Mouse (Mus musculus) frontal cortex, postnatal 14 days (tissue): Measurements from ENCODE around the gene Bcas3.

Source experiments
- DNase-seq, 2 experiments: peaks; one replicate each; pipeline ENCODE4 v3.0.0; 2022; ENCODE audit warnings: low spot score in 2 of 2

Bcas3 gene

DNA sequence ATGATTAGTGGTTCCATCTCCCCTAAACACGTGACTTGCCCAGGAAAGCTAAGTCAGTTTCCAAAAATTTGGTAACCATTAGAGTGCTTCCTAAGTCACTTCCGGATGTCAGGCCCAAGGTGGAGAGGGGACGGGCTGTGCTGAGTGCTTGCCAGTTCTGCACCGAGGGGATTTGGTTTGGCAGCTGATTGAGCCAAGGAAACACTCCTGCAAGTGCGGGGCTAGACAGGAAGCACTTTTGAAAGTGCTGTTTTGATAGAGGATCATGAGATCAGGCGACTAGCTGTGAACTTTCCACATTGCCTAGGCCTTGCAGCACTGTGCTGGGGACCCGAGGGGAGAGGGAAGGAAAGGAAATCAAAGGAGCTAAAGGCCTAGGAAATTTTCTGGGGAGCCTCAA lies 262.5 kb downstream of the Bcas3 start:
- no peak for DNase-seq

DNA sequence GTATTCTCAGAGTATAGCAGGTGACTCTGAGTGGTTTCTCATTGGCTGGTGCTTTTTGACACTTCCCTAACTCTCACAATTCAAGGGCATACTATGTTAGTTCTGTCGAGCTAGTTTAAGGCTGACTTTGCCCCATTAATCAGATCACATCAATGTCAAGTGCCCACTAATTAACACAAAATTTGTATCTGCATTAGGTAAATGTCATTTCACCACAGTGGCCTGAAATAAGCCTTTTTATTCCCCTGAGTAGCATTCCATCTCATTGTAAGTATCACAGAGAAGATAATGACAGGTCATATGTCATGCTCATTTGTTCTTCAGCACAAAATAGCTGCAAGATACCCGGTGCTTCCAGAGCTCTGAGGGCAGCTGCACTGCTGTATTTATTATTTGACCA lies 268.5 kb downstream of the Bcas3 start:
- DNase-seq = no peak

DNA sequence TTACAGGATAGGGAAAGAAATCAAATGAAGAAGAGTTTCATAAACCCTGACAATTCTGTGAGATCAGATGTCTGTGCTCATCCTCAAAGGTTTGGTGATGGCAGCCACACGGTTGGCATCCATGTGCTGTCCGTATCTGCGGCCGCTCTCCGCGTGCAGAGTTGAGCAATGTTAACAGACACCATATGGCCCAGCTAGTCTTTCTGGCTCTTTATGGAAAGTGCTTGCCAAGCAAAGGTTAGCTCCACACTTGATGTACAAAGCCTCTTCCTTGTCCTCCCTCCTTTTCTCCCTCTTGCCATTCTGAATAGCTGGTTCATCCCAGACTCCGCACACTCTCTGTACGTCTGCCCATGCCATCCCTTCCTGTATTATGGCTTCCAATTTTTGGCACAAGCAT lies 269.0 kb downstream of the Bcas3 start:
- DNase-seq = no peak

DNA sequence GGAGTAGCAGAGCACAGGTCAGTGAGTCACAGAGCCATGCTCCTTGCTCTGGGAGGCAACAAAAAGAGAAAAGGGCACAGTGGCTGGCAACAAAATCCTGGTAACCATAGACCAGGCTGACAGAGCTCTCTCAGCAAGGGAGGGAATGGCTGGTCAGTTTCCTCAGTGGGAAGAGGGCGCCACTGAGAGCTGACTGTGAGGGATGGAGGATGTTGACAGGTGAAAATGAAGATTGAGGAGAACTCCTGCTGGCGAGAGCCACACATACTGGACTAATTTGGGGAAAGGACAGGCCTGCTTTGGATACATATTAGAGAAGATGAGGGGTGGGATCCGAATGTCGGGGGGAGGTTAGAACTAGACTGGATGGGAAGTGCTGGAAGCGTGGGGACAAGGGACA lies 272.2 kb downstream of the Bcas3 start:
- DNase-seq = no peak

DNA sequence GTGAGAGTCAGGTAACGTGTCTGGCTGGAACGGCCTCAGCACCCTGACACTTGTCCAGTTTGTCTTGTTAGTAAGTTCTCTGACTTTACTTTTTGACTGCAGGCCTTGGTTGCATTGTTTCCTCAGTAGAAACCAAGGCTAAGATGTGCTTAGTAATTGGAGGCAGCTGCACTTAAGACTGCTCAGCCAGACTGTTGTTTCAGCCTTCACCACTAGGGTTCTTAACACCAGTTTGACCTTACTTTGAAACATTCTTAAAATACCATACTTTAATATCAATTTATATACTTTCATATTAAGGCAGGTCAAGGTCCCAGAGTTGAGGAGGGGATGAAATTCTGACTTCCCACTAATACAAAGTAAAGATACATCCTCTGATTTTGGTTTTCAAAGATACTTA lies 273.9 kb downstream of the Bcas3 start:
- DNase-seq = no peak

DNA sequence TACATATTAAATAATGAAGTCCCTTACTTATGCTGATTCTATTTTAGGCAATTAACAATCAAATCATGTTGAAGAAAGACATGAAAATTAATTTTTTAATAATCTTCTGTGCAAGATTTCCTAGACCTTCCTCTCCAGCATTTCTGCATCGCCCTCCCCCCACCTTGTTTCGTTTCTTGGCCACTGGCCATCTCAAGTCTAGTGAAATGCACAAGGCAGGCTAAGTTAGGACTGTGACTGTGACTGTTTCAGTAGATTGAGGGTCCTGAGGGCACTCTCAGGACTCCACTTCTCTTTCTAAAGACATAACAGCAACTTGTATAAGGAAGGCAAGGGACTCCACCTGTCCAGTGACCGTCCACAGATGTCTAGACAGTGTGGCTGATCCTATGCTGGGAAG lies 274.4 kb downstream of the Bcas3 start:
- DNase-seq = no peak

DNA sequence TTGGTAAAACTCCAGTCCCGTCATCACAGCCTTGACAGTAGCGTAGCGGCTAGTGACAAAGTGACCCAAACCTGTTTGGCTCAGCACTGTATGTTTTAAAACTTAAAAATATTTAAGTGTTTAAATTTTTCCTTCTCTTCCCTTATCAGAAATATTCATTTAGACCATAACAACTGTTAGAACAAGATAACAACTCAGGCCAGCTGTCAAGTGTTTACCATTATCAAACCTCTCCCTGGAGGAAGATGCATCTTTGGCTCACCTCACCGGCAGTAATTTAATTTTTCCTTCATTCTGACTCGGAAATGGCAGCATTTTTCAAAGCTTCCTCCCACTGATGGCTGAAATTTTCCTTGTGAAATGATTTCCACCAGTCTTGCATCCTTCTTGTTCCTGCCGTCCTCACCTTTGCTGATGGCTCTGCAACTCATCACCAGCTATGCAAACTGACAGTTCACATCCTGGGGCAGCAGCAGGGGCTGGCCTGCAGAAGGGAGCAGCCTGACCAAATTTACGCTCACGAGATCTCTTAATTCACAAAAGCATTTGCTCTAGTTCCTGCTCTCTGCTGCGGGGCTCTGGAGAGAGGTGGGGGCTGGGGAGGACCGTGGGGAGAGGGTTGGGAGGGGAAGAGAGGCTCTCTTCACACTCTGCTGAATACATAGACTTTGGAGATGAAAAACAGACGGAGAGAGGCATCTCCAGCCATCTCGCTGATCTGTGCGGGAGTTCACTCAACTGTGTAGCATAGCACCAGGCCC lies 275.5 kb downstream of the Bcas3 start:
- DNase-seq = no peak

DNA sequence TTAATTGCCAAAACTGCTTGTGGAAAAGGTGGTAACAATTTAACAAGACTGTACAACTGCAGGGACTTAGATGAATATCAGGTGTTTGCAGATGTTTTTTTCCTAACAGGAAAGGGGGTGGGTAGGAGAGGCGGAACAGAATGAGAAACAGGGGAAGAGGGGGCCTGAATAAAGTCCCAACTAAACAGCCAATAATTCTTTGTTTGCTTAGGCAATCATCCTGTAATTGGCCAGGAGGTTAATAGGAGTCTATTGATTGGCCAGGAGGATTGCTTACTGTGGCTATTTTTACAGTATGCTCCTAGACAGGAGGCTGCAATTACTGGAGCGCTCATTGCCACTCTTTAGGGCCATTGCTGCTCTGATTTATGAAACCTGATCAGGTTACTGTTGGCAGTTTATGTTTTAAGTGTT lies 279.6 kb downstream of the Bcas3 start:
- no peak for DNase-seq

DNA sequence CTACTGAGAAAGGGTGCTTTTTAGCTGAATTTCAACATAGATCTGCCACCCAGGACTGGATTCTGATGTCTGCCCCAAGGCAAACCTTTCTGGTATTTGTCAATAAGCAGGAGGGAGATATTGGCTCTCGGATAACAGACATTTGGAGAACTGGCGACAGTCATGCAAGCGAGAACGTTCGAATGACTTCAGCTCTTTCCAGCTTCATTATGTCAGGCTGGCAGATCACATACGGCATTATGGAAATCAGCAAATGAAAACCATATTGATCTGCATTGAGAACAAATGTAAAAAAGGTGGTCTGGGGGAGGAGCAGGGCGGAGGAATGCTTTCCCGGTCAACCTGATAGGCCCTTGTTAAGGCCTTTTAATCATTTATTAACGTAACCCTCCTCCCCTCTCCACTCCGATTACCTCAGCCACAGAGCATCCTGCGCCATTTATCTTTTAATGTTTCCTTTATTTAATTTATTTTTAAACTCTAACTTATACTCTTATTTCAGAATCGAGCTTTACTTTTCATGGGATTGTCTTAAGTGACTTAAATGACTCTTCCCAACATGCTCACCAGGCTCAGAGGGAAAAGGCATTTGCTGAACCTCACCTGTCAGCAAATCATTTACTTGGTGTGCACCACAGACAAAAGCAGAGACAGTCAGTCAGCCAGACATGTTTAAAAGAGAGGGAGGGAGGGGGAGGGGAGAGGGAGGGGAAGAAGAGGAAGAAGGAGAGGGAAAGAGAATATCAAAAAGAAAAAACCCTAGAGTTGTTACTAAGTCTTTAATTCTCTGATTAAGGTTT lies 285.9 kb downstream of the Bcas3 start:
- no peak for DNase-seq

DNA sequence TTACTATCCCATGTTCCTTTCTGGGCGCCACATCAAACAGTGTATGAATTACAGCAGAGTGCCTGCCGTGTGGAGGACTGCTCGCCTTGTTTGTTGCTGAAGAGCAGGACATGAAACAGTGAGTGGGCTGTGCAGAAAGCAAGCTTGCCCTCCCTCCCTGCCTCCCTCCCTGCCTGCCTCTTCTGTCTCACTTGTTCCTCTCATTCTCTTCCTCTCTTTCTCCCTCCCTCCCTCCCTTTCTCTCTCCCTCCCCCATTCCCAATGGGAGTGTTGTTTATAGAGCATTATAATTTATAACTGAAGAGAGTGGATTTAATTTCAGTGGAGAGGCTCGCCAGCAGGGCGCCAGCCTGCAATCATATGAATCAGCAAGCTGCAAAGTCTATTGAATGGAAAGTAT lies 287.7 kb downstream of the Bcas3 start:
- DNase-seq = no peak

DNA sequence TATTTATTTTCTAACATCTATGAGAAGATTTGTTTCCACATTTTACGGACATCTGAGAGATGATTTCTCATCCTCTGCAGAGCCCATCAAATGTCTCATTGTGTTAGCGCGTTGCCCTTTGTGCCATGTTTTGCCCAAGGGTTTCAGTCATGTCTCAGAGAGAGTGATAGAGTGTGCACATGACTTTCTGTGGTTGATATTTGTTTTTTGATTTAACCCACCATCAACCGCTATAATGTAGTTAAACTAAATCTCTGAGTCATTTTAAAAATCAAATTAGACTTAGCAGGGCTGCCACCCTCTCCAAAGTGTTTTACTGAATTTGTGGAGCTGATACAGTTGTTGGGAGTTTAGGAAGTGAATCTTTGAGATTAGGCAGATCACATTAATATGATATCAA lies 288.5 kb downstream of the Bcas3 start:
- no peak for DNase-seq

DNA sequence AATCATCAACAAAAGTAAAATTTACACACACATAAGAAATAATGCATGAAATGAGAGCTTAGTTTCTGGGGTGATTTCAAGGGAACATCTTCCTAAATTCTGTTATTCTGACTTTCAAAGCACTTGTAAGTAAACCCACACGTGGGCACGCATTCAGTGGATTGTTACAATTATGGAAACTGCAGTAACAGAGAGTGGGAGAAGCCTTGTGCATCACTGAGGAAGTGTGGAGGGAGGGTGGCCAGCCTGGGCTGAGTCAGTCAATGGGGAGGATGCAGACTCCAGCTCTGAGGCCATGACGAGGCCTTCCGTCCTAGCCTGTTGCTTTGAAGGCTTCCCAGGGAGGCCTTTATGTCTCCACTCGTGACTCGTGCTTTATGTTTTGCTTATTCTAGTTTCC lies 289.6 kb downstream of the Bcas3 start:
- peak; percentile 17 to 33 for DNase-seq

DNA sequence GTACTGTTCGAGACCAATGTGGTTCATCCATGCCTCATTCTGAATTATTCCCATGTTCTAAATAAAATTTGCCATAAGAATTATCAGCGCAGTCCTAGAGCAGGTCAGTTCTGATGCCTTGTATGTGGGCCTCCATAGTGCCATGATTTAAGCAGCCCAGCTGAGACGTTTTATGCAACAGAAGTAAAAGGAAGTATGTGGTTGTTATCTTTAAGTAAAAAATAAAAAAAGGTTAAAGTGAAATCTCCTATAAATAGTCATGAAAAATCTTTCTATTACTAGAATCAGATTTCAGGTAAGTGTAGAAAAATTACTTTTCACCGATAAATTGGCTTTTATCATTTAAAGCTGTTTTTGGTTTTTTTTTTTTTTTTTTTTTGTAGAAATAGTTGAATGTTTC lies 290.1 kb downstream of the Bcas3 start:
- no peak for DNase-seq

DNA sequence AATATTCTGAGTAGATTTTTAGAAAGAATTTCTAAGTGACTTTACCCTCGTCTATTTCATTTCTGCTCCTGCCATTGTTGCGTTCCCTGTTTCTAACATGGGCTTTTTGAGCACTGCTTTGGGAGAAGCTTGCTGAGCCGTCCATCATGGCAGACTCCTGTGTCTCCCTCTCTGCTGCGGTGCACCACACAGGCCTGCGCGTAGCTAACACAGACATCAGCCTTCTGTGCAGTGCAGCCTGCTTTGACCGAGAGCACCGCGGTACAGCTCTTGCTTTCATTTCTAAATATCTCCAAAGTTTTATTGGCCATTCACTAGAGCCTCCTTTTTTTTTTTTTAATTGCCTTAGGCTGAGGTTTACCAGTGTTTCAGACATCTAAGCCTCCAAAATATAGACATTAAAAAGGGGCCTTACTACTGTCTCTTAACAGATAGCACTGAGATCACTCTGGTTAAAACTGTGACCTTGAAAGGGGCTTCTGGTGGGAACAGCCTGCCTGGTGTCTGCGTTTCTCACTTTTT lies 290.6 kb downstream of the Bcas3 start:
- DNase-seq = no peak

DNA sequence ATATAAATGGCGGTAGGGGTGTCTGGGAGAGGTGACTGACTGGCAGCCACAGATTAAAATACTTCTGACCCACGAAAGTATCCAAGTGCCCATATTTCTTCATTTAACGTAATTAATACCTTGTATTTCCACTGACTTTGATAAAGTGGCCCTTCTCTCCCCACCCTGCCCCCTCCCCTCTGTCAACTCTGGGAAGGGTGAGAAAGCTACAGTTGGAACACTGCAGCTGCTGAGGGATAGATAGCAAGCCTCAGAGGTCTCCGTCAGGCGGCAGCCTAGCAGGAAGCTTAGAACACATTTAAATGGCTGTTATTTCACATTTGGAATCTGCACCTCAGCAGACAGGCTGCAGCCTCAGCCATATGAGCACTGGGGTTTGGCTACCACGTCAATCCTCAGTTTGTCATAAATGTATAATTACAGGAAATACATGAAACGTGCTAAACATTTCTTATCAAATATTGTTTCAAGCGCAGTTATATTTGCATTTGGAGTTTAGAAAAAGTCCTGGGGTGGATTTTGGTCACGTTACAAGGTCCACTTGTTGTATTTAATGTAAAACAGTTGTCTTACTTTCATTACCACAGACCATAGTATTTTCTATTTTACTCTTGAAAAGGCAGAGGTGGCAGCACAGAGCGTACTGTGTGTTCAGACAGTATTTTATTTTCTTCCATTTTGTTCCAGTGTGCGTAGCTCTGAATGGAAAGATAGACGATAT lies 291.2 kb downstream of the Bcas3 start:
- DNase-seq = no peak

DNA sequence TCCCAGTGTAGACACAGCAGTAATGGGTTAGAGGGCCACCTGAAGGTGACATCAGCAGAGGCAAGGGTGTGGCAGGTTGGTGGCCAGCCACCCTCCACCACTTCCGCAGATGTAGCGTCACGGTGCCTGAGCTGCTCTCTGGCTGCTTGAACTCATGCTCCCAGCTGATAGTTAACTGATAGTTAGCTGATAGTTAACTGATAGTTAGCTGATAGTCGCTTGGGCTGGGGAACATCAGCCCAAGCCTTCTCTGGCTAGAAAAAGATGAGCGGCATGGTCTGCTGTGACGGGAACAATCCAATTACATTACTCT lies 291.7 kb downstream of the Bcas3 start:
- DNase-seq = no peak

DNA sequence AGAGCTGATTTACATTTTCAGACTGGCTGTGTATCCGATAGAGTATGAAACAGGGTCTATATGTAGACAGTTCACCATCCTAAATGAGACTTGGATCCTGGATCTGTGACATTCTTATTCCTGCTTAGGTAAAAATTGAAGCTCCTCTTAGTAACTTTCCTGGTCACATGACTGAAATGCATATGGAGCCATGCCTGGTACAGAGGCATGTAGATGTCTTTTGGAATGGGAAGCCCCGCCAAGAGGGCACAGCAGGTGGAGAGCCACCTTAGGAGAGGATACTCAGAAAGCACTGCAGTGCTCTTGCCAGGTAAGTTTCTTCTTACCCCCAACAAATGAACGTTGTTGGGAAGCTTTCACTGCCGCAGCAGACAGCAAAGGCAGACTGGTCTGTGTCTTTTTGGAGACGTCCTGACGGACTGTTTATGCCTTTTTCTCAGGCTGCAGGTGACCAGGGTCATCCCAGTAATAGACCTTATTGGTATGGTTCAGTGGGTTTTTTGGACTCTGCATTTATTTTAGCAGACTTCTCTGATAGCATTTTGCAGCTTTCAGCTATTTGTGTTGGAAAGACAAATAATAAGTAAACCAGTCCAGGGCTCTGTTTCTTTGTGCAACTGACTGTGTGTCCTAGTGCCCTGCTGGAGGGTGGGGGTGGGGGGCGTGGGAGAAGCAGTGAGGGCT lies 292.3 kb downstream of the Bcas3 start:
- DNase-seq = no peak

DNA sequence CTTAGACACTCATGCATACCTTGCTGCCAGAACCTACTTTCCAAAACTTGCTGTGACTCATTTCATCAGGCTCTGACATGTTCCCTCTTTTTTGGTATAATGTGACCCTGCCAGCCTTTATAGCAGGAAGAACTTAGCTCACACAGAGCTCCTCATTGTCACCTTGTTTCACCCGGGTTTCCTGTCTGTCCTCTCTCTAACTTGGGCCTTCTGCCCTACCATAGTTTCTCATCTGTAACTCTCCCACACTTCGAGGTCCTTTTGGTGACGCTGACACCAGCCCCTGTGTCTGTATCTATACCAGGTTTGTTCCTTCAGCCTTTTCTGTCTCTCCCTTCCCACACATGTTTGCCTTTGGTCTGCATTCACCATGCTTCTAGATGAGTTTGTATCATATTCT lies 295.9 kb downstream of the Bcas3 start:
- no peak for DNase-seq

DNA sequence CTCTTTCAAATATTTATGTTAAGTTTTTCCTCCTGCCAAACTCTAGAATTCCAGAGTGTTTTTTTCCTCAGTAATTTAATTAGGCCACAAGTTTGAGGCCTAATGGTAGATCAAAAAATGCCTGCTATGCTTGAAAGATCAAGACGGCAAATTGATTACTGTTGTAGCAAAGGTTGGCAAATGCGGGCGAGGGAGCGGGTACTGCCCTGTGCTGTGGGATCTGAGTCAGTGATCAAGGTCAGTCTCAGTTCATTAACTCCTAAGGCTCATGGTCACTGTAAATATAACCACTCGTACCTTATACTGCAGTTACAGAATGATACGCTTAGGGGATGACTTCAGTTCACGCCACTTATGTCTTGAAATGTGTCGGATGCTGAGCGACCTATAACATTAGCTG lies 296.4 kb downstream of the Bcas3 start:
- DNase-seq = no peak

DNA sequence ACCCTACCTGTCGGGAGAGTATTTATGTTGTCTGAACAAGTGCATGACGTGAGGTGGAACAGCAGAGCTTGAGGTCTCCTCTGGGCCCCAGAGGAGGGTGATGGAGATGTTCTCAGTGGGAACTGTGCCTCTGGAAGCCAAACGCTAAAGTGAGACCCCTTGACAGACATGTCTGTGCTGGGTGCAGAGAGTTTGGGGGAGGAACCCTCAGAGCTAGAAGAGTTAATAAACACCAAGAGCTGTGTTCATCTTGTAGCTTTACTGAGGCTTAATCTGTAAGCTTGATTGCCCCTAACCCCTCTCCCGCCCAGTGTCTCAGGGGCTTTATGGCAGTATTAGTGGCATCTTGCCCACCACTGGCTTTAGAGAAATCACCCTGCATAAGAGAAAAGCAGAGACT lies 304.5 kb downstream of the Bcas3 start:
- no peak for DNase-seq

DNA sequence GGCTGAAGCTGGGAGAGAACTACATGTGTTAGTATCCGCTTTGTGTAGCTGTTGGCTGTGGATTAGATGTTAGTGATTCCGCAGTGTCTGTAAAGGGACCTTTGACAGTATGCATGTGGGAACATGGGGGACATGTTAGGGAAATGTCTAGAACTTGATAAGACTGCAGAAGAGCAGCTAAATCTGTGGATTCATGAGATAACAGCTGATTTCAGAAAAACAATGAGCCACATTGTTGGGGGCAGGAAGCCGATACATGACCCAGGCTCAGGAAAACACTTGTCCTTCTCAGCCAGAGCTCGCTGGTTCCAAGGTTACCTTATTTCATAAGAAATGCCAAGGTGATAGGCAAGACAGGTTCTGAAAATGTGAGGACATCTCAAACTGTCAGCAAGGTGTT lies 307.3 kb downstream of the Bcas3 start:
- DNase-seq = no peak

DNA sequence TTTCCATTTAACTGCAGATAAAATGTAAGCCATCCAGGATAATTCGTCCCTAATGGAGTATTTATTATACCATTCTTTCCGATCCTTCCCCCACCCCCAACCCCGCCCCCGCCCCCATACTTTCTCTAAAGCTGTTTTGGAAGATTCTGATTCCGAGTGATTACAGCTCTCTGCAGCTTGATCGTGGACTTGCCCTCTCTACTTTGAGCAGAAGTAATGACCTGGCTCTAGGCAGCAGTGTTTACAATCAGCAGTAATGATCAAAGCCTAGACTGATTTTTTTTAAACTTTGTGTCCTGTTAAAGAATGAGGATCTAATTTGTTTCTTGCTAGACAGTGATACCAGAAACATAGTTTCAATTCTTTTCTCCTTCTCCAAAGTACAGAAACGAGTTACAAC lies 314.2 kb downstream of the Bcas3 start:
- no peak for DNase-seq
